Mouse (Mus musculus): ENCODE results near the gene 2200002D01Rik.

Gene 2200002D01Rik

DNA sequence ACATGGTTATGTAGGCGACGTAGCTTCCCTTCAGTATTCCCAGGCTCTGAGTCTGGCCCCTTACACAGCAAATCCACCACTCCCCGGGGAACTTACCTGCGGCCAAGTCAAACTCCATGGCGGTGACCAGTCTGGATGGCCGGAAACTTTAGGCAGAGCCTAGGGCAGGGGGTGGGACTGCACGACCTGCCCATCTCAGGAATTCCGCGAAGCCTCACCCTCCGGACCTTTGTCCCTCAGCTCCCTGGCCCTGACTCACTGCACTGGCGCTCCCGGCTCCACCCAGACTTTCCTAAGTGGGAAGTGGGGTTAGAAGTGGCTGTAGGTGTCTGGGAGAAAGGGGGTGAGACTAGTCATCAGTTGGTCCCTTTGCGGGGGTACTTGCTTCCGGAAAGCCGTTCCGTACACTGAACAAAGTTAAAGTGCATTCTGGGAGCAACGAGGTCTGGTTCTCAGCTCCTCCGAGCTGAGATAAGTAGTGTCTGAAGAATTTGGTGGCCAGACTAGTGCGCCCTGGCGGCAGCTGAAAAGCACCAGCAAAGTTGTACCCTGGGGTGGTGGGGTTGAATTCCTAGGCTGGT, at the start of gene 2200002D01Rik:
Gene 2200002D01Rik (minus strand): TSS at position 206 of the 581 bp plus-strand sequence.
- DNase-seq (ENCODE audit: low spot score), result no peak

DNA sequence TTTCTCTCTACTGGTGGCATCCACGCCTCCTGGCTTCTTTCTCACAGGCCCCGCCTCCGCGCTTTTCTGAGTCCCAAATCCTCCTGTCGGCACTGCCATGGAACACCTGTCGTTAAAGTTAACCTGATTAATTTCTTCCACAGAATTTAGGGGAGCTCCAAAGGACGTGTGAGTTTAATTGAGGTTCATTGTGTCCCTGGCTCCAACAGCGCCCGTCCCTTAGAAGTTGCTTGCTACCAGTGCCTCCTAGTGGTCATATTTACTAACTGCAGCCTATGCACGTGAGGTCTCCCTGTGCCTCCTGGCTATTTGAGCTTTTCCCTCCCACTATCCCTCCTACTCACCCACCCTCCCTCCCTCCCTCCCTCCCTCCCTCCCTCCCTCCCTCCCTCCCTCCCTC, 48.7 kb upstream of the 2200002D01Rik start:
- no peak for DNase-seq (ENCODE audit: low spot score)

DNA sequence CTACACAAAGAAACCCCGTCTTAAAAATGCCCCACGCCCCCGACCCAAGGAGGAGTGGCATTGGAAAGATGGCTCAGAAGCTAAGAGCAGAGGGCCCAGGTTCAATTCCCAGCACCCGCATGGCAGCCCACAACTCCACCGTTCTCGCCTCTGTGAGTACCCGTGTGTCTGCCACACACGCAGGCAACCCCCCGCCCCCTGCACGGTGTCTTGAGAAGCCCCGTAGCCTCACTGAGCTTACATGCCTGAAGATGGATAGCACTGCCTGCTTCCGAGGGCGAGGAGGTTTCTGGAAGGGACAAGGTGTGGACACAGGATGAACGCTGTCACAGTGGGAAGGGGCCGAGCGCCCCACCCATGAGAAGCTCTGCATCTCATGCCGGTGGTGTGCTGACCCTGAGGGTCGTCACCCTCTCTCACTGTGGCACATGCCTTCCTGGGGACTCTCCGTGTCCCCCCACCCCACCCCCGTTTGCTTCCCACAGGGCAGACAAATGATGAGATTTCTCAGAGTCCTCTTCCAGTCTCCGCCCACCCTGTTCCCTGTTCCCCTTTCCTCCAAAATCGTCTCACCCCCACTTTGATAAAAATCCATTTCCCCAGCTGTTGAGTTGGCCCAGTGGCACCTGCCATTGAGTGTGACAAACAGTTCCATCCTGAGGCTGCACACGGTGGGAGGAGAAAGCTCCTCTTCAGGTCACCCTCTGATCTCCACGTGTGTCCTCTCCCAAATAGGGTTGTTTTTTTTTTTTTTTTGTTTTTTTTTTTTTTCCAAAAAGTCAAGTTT, 47.8 kb upstream of the 2200002D01Rik start:
- DNase-seq (ENCODE audit: low spot score), result no peak

DNA sequence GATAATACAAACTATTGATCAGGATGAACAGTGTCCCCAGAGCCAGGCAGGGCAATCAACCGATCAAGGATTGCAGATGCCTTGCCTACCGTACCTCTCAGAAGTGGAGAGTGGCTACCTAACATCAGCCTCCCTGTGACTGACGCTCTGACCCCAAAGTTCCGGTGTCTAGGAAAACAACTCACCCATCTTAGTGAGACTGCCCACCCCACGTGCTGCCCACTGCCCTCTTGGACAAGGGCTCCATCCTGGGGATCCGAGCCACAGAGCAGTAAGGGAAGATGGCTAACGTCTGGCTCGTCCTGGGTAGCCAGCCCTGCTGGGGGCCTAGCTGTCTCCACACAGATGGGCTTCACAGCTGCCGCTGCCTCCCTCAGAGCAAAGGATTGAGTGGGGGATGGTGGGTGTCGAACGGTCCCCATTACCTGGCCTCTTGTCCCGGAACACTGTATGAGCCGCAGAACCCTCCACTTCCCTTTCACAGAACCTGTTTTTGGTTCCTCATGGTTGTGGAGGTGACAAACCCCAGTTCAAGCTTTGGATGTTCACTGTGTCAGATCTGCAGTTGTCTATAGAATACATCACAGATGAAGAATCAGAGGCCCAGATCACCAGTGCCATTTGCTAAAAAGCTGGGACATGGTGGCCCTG, 46.0 kb upstream of the 2200002D01Rik start:
- DNase-seq (ENCODE audit: low spot score), result no peak

DNA sequence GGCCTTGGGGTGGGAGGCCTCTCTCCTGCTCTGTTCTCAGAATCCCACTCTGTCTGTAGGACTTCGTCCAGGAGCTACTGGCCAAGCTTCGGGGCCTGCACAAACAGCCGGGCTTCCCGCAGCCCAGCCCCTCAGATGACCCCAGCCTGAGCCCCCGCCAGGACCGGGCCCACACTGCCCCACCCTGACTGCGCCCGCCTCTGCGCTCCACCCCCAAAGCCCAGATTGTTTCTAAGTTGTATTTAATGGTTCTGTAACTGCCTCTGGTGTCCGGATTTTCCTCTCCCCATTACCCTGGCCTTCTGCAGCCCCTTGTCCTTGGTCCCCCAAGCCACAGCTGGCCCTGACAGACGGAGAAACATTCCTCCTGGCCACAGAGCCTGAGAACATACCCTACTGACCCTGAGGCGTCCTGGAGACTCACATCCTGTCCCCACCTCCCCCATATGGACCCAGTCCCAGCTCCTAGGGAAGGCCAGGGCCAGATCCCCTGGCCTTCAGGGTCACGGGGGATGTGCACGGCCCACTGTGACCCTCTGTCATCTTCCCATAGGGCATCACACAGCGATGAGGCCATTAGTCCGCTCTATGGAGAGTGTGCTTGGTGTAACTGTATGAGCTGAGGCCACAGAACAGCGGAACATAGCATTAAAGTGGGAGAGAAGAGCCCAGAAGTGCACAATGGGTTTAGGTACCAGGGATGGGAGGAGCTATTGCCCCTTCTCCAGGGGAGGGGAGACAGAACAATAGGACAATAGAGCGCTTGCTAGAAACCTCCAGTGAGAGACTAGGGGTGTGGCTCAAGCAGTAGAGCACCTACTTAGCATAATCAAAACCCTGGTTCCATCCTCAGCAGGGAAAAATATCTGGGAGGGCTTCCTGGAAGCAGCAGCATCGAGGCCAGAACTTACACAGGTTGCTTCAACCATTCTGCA, 45.1 kb upstream of the 2200002D01Rik start:
- DNase-seq (ENCODE audit: low spot score), result no peak

DNA sequence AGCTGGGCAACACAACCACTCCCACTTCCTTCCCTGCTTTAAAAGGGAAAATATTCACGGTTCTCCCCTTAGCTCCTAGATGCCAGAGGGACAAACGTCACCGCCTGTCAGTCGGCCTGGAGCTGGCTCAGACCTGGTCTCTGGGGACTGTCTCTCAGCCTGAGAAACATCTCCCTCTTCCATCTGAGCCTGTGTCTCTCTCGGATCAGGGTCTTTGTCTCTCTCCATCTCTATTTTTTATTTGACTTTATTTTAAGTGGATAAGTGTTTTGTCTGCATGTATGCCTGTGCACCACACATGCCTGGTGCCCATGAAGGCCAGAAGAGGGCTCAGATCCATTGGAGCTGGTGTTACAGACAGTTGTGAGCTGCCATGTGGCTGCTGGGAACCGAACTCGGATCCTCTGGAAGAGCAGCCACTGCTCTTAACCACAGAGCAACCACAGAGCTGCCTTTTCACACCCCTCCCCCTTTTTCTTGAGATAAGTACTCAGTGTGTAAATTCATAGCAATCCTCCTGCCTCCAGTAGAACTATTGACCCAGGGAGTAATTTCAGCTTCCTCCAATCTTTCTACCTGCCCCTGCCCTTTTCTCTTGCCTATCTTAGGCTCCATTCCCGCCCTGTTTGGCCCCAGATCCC, 44.3 kb upstream of the 2200002D01Rik start:
- no peak for DNase-seq (ENCODE audit: low spot score)

DNA sequence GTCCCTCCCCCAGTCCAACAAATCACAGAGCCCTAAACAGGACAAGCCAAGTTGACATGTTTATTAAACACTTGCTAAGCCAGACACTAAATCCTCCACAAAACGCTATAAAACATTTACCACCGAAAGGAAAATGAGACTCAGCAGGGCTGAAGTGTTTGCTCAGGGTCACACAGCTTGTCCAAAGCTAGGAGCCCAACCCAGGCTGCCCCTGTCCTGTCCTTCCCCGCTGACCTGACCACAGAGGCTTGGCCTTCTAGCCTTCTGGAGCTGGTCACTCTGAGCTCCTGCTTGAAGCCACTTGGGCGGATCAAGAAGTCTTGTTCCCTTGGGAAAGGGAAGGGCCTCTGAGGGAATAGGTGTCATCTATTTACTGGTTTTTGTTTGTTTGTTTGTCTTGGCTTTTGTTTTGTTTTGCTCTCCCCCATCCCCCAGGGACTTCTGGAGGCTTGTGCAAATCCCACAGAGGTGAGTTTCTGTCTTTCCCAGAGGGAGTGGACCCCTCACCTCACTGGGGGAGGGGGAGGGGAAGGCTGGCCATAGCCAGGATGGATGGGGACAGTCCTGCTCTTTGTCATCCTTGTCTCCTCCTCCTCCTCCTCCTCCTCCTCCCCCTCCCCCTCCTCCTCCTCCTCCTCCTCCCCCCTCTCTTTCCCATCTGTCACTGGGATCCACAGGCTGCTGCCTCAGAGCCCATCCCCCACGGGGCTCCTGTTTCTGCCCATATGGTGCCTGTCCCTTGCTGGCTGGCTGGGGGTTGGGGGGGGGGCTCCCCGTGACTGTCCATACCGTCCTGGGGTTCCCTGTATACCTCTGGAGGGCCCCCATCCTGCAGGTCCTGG, 43.6 kb upstream of the 2200002D01Rik start:
- no peak for DNase-seq (ENCODE audit: low spot score)

DNA sequence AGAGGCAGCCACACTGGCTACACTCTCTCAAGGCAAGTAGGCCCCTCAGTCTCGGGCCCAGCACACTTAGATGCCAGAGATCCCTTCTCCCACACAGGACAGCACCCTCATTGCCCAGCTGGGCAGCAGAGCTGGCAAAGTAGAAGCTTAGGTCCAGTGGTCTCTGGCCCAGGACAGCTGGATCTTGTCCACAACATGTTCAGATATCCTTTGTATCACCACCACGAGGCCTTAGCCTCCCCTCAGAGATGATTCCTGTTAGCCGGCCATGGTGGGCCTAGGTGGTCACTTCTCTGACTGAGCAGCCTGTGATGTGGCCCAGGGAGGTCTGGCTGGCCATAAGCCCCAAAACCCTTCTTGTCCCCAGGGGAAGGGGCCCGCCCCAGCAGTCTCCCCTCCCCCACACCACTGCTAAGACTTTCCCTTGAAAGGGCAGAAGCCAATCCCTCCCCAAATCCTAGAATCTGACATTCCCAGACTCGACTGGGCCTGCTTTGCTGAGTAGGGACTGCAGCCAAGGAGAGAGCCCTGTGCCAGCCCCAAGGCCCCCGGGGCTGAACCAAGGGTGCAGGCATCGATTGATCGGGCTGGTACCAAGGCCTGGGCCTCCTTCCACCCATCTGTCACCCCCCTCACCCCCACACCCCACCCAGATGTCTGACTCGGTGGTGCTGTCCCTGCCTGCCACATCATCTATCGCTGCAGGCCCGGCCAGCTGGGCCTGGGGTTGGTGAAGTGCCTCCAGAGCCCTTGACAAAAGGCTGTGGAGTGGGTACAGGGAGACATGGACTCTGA, 42.6 kb upstream of the 2200002D01Rik start:
- no peak for DNase-seq (ENCODE audit: low spot score)

DNA sequence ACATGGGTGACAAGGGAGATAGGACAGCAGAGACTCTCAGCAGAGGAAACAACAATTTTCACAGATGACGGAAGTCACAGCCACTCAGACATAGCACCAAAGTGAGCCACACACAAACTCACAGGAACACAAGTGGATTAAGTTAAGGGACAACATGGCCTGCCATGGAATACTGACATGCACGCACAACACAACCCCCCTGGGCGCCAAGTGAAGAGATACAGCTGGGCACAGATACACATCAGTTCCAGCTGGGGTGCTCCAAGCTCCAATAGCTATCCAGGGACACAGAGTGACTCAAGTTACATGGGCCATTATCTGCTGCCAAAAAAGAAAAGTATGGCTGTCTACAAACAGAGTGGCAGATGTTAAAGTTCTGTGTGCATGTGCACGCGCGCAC, 41.6 kb upstream of the 2200002D01Rik start:
- DNase-seq (ENCODE audit: low spot score), result no peak

DNA sequence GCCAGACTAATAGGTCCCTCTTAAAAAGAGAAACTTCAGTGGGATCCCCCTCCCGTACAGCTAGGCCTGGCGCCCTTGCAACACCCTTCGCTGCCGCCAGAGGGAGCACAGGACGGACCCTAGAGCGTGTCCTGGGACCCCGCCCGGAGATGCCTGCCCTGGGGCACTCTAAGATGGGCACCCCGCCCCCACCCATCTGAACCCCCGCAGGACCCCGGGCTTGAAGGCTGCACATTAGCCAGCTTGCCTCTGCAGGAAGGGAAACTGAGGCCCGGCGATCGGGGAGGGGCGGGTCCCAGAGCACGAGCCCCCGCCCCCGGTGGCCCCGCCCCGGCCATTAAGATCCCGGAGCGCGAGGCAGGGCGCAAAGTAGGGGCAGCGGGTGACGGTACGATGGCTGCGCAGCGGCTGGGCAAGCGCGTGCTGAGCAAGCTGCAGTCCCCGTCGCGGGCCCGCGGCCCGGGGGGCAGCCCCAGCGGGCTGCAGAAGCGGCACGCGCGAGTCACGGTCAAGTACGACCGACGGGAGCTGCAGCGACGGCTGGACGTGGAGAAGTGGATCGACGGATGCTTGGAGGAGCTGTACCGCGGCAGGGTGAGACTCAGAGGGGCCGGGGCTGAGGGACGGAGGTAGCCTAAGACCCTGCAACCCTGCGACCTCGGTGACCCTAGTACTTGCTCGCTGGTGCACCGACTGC, 40.8 kb upstream of the 2200002D01Rik start, which contains the start of gene Ppp1r14a:
Gene Ppp1r14a (plus strand): TSS at position 367 of the 697 bp plus-strand sequence.
- no peak for DNase-seq (ENCODE audit: low spot score)

DNA sequence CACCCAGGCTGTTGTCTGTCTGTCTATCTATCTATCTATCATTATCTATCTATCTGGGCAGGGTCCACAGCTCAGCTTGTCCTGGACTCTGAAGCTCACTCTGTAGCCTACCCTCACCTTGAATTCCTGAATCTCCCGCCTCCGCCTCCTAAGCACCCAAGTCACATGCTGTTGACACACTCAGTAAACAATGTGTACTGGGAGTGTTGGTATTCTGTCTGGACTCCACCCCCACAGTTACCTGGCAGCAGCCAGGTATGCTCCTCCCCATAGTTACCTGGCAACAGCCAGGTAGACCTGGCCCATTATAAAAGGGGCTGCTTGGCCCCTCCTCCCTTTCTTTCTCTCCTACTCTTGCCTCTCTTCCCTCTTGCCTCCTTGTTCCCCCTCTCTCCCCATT, 39.8 kb upstream of the 2200002D01Rik start:
- no peak for DNase-seq (ENCODE audit: low spot score)

DNA sequence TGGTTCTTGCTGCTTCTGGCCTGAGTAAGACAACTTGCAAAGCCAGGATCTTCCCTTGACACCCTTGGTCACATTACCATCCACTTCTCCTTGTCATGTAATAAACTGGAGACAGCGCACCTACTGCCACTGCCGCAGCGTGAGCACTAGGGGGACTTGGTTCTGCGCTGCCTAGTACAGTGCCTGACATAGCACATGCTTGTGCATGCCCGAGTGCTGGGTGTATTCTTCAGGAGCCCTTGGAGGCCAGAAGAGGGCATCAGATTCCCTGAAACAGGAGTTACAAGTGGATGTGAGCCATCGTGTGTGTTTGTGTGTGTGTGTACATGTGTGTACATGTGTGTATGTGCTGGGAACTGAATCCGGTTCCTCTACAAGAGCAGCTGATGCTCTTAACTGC, 39.2 kb upstream of the 2200002D01Rik start:
- DNase-seq (ENCODE audit: low spot score), result no peak

DNA sequence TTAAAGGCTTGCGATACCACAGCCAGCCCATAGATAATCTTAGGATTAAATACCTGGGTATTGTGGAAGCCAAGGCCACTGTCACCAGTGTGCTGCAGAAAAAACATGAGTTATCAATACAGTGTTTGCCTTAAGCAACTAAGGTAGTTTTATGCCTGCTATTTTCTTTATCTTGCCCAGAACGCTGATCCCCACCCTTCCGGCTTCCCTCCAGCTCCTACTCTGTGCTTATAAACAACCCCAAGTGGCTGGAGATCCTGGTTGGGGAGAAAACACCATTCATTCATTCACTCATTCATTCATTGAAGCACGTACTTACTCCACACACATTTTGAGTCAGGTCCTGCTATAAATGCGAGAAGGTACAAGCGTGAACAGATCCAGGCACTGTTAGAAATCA, 36.3 kb upstream of the 2200002D01Rik start:
- DNase-seq (ENCODE audit: low spot score), result no peak

DNA sequence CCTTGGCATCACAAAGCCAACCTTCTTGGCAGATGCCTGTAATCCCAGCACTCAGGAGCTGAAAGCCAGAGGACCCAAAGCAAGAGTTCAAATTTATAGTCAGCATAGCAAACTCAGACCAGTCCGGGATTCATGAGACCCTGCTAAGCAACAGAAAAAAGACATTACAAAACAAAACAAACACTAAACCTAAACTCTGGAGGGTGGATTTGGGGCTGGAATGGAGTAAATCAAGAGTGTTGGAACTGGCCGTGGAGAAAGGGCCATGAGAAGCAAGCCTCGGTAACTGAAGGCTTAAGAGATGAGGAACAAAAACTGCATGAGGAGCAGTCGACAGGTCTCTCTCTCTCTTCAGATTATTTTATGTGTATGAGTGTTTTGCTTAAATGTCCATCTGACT, 35.6 kb upstream of the 2200002D01Rik start:
- no peak for DNase-seq (ENCODE audit: low spot score)

DNA sequence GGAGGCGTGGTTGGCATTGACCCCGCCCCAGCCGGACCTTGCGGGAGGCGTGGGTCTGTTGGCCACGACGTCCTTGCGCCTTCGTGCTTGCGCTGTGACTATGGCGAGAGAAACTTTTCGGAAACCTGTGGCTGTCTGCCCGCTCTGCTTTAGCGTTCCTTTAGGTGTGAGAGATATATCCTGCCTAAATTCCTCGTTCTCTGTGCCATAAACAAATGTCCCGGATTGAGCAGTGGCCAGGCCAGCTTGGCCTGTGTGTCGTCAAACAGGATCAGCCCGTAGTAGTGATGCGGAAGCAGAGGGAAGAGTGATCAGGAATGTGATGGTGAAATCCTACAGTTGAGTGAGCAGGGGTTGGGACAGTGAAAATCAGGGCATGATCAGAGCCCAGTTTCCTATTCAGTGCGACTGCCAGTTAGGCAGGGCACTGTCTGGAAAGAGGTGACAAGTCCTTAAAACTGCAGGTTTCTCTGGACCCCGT, 33.8 kb upstream of the 2200002D01Rik start:
- no peak for DNase-seq (ENCODE audit: low spot score)

DNA sequence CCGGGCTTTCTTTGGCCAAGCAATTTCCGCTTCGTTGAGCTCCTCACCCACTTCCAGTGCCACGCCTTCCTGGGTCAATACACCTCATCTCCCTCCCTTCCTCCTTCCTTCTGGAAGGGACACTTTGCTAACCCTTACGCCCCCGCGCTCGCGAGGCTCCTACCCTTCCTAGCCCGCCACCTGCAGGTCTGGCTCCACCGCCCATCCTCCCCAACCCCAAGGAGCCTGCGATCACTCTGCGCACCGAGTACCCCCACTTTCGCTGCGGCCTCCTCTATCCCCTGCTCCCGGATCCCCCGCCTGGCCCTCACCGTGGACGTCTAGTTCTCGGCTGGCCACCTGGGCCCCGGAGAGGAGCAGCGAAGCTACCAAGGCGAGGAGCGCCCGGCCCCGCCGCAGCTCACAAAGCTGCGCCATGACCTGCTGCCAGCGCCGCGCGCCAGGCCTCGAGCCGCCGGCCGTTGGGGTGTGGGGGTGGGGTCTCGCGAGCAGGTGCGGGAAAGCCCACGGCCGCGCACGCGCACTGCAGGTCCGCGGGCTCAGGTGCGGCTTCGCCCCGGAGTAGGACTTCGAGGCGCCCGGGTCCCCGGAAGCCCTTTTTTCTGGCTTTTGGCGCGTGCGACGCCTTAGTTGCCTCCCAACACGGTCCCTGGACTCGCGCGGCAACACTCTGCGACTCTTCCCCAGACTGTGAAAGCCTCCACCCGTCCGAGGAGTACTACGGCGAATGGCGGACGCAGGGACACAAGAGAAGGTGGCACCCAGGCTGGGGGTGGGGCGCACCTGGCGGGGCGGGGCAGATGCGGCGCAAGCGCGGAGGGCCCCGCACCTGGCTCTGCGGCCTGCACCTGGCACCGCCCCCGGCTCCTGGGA, 33.2 kb upstream of the 2200002D01Rik start, which contains the start of gene Spint2:
Gene Spint2 (minus strand): TSS at position 712 of the 873 bp plus-strand sequence.
- no peak for DNase-seq (ENCODE audit: low spot score)

DNA sequence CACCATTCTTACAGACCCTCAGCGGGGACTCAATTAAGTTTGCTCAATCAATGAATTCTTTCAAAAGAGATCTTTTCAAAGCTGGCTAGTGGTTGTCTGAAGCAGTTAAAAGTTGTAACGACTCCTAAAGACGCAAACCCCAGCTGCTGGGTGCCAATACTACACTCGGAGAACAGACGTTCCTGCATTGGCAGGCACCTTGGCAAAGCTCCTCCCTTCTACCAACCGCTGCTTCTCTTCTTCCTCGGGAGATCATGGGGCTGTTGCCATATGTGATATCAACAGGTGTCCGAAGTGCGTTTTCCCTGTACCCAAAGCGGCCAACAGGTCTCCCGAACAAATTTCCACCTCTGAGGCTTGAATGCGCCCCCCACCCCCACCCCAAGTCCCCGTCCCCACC, 32.5 kb upstream of the 2200002D01Rik start:
- DNase-seq (ENCODE audit: low spot score), result no peak

DNA sequence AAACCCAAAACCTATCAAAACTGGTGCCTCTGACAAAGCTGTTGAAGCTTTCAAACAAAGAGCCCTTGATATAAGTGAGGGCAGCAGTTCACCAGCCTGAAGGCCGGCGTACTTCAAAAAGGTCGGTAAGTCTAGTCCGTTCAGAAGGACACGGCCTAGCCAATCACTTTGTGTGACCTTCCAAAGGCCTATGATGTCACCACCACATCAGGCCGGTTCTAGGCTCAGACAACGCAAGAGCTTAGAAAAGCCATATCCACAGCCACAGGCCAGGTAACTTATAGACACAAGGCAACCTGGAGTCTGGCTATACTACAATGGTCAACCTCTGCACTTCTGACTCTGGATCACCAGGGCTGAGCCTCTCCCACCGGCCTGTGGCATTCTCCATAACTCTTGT, 31.7 kb upstream of the 2200002D01Rik start:
- no peak for DNase-seq (ENCODE audit: low spot score)
